Mouse (Mus musculus): ENCODE results near the gene Fabp7. TPM values are rescaled to one million over a fixed set of nuclear protein-coding genes. Genes with fewer than 3 reads are reported as not detected.
A peak's percentile ranks its signal among the peaks of the same experiment; 100 is the strongest.

The Fabp7 gene
- total RNA-seq, 2 experiments from 2014 or later: 45.3 to 56.9 TPM

- DNase-seq (ENCODE audit: low spot score in 2 of 2): no peak
These were observed 11.4 kb downstream of the Fabp7 start for GRCm38 (mm10) chr10:57796057-57796456.

- no peak for DNase-seq (ENCODE audit: low spot score in 2 of 2)
These were observed 14.8 kb downstream of the Fabp7 start for GRCm38 (mm10) chr10:57799486-57799885.

- no peak for DNase-seq (ENCODE audit: low spot score in 2 of 2)
These were observed 23.1 kb downstream of the Fabp7 start for GRCm38 (mm10) chr10:57807754-57808153.

GRCm38 (mm10) chr10:57812161-57812856, 27.6 kb downstream of the Fabp7 start:
- peak; percentile 63 to 64 for DNase-seq (ENCODE audit: low spot score in 2 of 2)

GRCm38 (mm10) chr10:57814295-57814694, 29.6 kb downstream of the Fabp7 start:
- DNase-seq (ENCODE audit: low spot score in 2 of 2): no peak

- no peak for DNase-seq (ENCODE audit: low spot score in 2 of 2)
These were observed 31.2 kb downstream of the Fabp7 start for GRCm38 (mm10) chr10:57815869-57816268.

- no peak for DNase-seq (ENCODE audit: low spot score in 2 of 2)
These were observed 34.5 kb downstream of the Fabp7 start for GRCm38 (mm10) chr10:57819209-57819608.

- DNase-seq (ENCODE audit: low spot score in 2 of 2): peak in 1 of 2 experiments; percentile 24
These were observed 37.8 kb downstream of the Fabp7 start for GRCm38 (mm10) chr10:57822473-57822872.

- DNase-seq (ENCODE audit: low spot score in 2 of 2): no peak
These were observed 44.0 kb downstream of the Fabp7 start for GRCm38 (mm10) chr10:57828649-57829048.

- DNase-seq (ENCODE audit: low spot score in 2 of 2): no peak
These were observed 44.9 kb downstream of the Fabp7 start for GRCm38 (mm10) chr10:57829621-57830020.

GRCm38 (mm10) chr10:57835094-57835493, 50.4 kb downstream of the Fabp7 start:
- DNase-seq (ENCODE audit: low spot score in 2 of 2): no peak

GRCm38 (mm10) chr10:57835982-57836381, 51.3 kb downstream of the Fabp7 start:
- DNase-seq (ENCODE audit: low spot score in 2 of 2): no peak

Other genes starting within 250 kb of the Fabp7 start
- gene Pkib, start 152.9 kb upstream of the Fabp7 start, total RNA-seq (2021): 10 to 100 TPM; 15.7 to 16.7 TPM
- gene Smpdl3a, start 9.5 kb downstream of the Fabp7 start, total RNA-seq (2021): 10 to 100 TPM; 24.9 to 25.2 TPM

Data from left cerebral cortex, adult 18-20 months (tissue).